Mouse (Mus musculus): ENCODE measurements at regions not wholly inside any gene's neighbourhood (a gene's known extent, or its start where the extent isn't known, plus 50 kb on each side); places are given as distances from the start of the nearest gene placed in this dataset.

- 93% methylated on average over 2 of the region's 2 CpGs for WGBS
- Histone ChIP-seq H3K4me1 (replicated peaks) (no peaks in the 10 kb centered on the region), H3K36me3 (no peaks in the 10 kb centered on the region), H3K4me2 (no peak overlapping the region), H3K4me3 (no peak overlapping the region), H3K27ac (replicated peaks) (no peak overlapping the region), H3K9ac (no peak overlapping the region), H3K9me3 (no peaks in the 10 kb centered on the region), H3K27me3 (no peaks in the 10 kb centered on the region)
- no peak for ATAC-seq (ENCODE audit: low FRiP score, low read depth)
Observed at GRCm38 (mm10) chr17:52285392-52285791, 317.1 kb upstream of the Kcnh8 start.

- no peak for ATAC-seq (ENCODE audit: low FRiP score, low read depth)
- WGBS, result 67% methylated on average over 3 of the region's 3 CpGs
Observed at GRCm38 (mm10) chr17:52282264-52282663, 320.2 kb upstream of the Kcnh8 start.

GRCm38 (mm10) chr17:52278523-52278922 is 324.0 kb upstream of the Kcnh8 start:
- H3K36me3 ChIP-seq, result no peaks in the 10 kb centered on the region
- no peak overlapping the region for H3K4me2 ChIP-seq
- 88% methylated on average over 4 of the region's 4 CpGs for WGBS
- no peaks in the 10 kb centered on the region for H3K9me3 ChIP-seq
- H3K27me3 ChIP-seq, result no peaks in the 10 kb centered on the region
- H3K27ac ChIP-seq (replicated peaks), result no peak overlapping the region
- no peak for ATAC-seq (ENCODE audit: low FRiP score, low read depth)
- H3K4me1 ChIP-seq (replicated peaks), result no peaks in the 10 kb centered on the region
- H3K9ac ChIP-seq, result no peak overlapping the region
- H3K4me3 ChIP-seq, result no peak overlapping the region

More at GRCm38 (mm10) chr17:52282264-52282663, 320.2 kb upstream of the Kcnh8 start:
- H3K4me3 ChIP-seq, result no peak overlapping the region
- H3K27me3 ChIP-seq, result no peaks in the 10 kb centered on the region
- no peaks in the 10 kb centered on the region for H3K4me1 ChIP-seq (replicated peaks)
- no peak overlapping the region for H3K27ac ChIP-seq (replicated peaks)
- no peak overlapping the region for H3K4me2 ChIP-seq
- H3K9ac ChIP-seq, result no peak overlapping the region
- H3K36me3 ChIP-seq, result no peaks in the 10 kb centered on the region
- H3K9me3 ChIP-seq, result no peaks in the 10 kb centered on the region

DNA sequence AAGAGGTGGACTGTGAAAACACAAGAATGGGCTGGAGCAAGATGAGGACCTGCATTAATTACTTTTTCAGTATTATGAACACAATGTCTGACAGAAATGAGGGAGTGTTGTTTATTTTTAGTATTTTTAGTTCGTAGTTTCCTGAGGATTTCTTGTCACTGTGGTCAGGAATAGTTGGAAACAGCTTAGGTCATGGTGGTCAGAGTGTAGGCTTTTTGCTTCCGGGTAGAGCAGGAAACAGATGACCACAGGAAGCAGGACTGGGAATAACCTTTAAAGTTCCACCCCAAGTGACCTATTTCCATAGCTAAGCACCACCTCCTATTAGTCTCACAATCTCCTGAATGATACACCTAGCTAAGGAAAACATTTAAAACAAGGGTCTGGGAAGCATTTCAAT is 333.7 kb upstream of the Kcnh8 start:
- no peak for ATAC-seq (ENCODE audit: low FRiP score, low read depth)
- Histone ChIP-seq H3K27me3 (no peaks in the 10 kb centered on the region), H3K9ac (no peak overlapping the region), H3K4me1 (replicated peaks) (no peaks in the 10 kb centered on the region), H3K4me2 (no peak overlapping the region), H3K27ac (replicated peaks) (no peak overlapping the region), H3K4me3 (no peak overlapping the region), H3K9me3 (no peaks in the 10 kb centered on the region), H3K36me3 (no peaks in the 10 kb centered on the region)
- WGBS, result 85% methylated on average over 2 of the region's 2 CpGs

DNA sequence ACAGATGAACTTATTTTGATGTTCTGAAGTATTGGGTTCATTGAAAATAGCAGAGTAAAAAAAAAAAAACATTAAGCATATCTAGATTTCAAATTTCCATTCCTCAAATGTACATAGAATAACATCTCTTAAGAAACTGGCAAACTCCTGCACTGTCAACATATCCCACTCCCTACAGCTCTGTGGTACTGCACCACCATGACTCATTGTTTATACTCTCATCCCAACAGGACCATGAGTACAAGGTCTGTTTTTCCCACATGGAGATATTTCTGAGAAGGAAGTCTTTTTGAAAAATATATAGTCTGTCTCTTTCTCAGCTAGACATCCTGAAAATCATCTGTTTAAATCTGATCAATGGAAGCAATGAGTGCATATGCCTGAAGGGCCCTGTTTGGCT is 351.2 kb upstream of the Kcnh8 start:
- ATAC-seq (ENCODE audit: low FRiP score, low read depth), result no peak
- no peak overlapping the region for H3K9ac ChIP-seq
- no peak overlapping the region for H3K4me2 ChIP-seq
- no peaks in the 10 kb centered on the region for H3K27me3 ChIP-seq
- no peaks in the 10 kb centered on the region for H3K36me3 ChIP-seq
- H3K4me3 ChIP-seq, result no peak overlapping the region
- no peak overlapping the region for H3K27ac ChIP-seq (replicated peaks)
- no peaks in the 10 kb centered on the region for H3K4me1 ChIP-seq (replicated peaks)
- no peaks in the 10 kb centered on the region for H3K9me3 ChIP-seq

DNA sequence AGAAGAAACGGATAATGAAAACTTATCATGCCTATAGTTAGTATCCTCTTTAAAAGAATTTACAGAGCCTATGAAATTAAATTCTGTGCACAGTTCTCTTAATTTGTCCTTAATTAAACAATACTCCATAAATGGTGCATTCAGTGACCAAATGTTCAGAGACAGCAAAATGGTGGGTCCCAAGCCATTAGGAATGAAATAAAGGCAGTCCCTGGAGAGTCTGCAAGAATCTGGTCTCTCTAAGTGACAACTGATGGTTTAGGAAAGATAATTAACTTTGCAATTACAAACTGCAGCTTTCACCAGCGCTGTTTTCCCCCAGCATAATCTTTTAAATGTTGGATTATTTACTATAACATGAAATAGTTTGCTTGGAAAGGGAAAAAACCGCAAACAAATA is 376.9 kb upstream of the Kcnh8 start:
- no peaks in the 10 kb centered on the region for H3K36me3 ChIP-seq
- no peaks in the 10 kb centered on the region for H3K9me3 ChIP-seq
- no peak overlapping the region for H3K9ac ChIP-seq
- H3K27me3 ChIP-seq, result no peaks in the 10 kb centered on the region
- WGBS, result 69% methylated on average over 3 of the region's 3 CpGs
- H3K4me3 ChIP-seq, result no peak overlapping the region
- no peak for ATAC-seq (ENCODE audit: low FRiP score, low read depth)
- H3K27ac ChIP-seq (replicated peaks), result no peak overlapping the region
- no peaks in the 10 kb centered on the region for H3K4me1 ChIP-seq (replicated peaks)
- no peak overlapping the region for H3K4me2 ChIP-seq

- Histone ChIP-seq H3K9ac (no peak overlapping the region), H3K27ac (replicated peaks) (no peak overlapping the region), H3K9me3 (no peaks in the 10 kb centered on the region), H3K36me3 (no peaks in the 10 kb centered on the region), H3K4me3 (no peak overlapping the region), H3K27me3 (no peaks in the 10 kb centered on the region), H3K4me2 (no peak overlapping the region), H3K4me1 (replicated peaks) (no peaks in the 10 kb centered on the region)
- no peak for ATAC-seq (ENCODE audit: low FRiP score, low read depth)
- 91% methylated on average over 3 of the region's 3 CpGs for WGBS
Observed at GRCm38 (mm10) chr17:52220422-52220821, 382.1 kb upstream of the Kcnh8 start.

DNA sequence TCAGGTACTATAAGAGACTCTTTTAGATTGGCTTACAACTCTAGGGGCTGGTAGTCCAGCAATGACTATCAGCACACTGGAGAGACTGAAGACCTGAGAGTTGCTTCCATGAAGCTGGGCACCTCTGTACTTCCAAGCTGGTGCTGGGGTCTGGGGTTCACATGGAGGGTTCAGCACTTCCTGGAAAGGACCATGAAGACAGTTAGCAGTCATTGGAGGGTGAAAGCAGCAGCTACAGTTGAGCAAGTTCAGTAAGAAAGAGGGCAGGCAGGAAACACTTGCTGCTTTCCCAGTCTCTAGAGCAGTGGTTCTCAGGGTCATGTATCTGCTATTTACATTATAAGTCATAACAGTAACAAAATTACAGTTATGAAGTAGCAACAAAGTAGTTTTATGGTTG is 384.3 kb upstream of the Satb1 start:
- no peaks in the 10 kb centered on the region for H3K9me3 ChIP-seq
- ATAC-seq (ENCODE audit: low FRiP score, low read depth), result no peak

DNA sequence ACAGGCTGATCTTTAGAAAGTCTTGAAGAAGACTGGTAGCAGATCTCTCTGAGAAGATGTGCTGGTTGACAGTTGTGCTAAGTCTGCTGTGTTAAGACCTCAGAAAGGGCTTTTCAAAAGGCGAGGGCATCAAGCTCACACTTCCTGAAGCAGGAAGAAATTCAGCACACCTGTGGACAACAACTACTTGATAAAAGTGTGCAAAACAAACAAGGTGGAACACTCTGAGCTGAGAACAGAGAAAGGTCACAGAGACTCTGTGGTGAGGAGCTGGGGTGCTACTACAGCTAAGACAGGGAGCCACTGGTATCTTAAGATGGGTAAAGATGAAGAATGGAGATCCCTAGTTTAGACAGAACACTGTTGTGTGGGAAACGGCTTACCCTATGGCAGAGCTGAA is 379.9 kb upstream of the Satb1 start:
- no peaks in the 10 kb centered on the region for H3K27me3 ChIP-seq
- no peak overlapping the region for H3K4me3 ChIP-seq
- H3K27ac ChIP-seq (replicated peaks), result no peak overlapping the region
- no peak overlapping the region for H3K9ac ChIP-seq
- no peak overlapping the region for H3K4me2 ChIP-seq
- 86% methylated on average over 2 of the region's 2 CpGs for WGBS
- ATAC-seq (ENCODE audit: low FRiP score, low read depth), result no peak
- H3K36me3 ChIP-seq, result no peaks in the 10 kb centered on the region
- no peaks in the 10 kb centered on the region for H3K4me1 ChIP-seq (replicated peaks)
- H3K9me3 ChIP-seq, result no peaks in the 10 kb centered on the region

More for the DNA sequence above, 384.3 kb upstream of the Satb1 start:
- Histone ChIP-seq H3K27ac (replicated peaks) (no peak overlapping the region), H3K9ac (no peak overlapping the region), H3K4me3 (no peak overlapping the region), H3K27me3 (no peaks in the 10 kb centered on the region), H3K4me1 (replicated peaks) (no peaks in the 10 kb centered on the region), H3K4me2 (no peak overlapping the region), H3K36me3 (no peaks in the 10 kb centered on the region)

GRCm38 (mm10) chr17:52210483-52210882 is 377.4 kb upstream of the Satb1 start:
- no peaks in the 10 kb centered on the region for H3K9me3 ChIP-seq
- H3K4me2 ChIP-seq, result no peak overlapping the region
- no peak overlapping the region for H3K4me3 ChIP-seq
- H3K27ac ChIP-seq (replicated peaks), result no peak overlapping the region
- 91% methylated on average over 6 of the region's 6 CpGs for WGBS
- H3K36me3 ChIP-seq, result no peaks in the 10 kb centered on the region
- no peak overlapping the region for H3K9ac ChIP-seq
- no peak for ATAC-seq (ENCODE audit: low FRiP score, low read depth)
- H3K4me1 ChIP-seq (replicated peaks), result no peaks in the 10 kb centered on the region
- H3K27me3 ChIP-seq, result no peaks in the 10 kb centered on the region

DNA sequence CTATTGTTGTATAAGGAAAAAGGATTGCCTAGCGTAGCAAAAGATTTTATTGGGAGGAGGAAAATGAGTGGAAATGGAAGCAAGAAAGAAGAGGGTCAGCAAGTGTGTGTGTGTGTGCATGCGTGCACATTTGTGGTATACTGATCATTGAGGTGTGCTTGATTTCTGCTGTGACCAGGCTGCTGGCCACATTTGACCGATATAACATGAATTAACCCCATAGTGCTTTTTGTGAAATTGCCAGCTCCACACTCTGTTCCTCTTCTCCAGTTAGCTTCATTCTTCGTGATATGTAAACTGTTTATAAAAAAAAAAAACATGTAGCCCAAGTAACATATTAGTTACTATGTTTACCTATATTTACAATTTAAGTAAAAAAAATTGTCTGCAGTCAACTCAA is 364.6 kb upstream of the Satb1 start:
- ATAC-seq (ENCODE audit: low FRiP score, low read depth), result no peak
- H3K9me3 ChIP-seq, result no peaks in the 10 kb centered on the region
- no peaks in the 10 kb centered on the region for H3K36me3 ChIP-seq
- no peak overlapping the region for H3K4me3 ChIP-seq
- WGBS, result 89% methylated on average over 4 of the region's 4 CpGs
- no peaks in the 10 kb centered on the region for H3K27me3 ChIP-seq
- H3K4me1 ChIP-seq (replicated peaks), result no peaks in the 10 kb centered on the region
- no peak overlapping the region for H3K27ac ChIP-seq (replicated peaks)
- H3K9ac ChIP-seq, result no peak overlapping the region
- no peak overlapping the region for H3K4me2 ChIP-seq

DNA sequence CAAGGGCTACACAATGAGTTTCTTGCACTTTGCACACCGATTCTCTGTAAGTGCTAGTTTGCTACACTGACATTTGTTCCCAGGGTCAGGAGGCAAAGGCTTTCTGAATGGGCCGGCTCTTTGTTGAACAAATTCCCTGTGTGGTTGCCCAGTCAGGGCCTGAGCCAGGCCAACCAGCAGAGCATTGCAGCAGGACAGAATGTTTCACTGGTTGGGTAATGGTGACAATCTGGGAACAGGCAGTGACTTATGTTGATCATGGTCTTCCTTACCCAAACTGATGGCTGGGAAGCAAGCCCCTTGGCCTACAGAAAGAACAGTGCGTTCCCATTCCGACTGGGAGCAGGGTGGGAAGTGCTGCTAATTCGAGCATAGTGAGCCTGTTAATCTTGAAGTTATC is 363.7 kb upstream of the Satb1 start:
- WGBS, result 89% methylated on average over 5 of the region's 5 CpGs
- Histone ChIP-seq H3K4me2 (no peak overlapping the region), H3K36me3 (no peaks in the 10 kb centered on the region), H3K4me1 (replicated peaks) (no peaks in the 10 kb centered on the region), H3K9ac (no peak overlapping the region), H3K9me3 (no peaks in the 10 kb centered on the region), H3K27me3 (no peaks in the 10 kb centered on the region), H3K27ac (replicated peaks) (no peak overlapping the region), H3K4me3 (no peak overlapping the region)
- ATAC-seq (ENCODE audit: low FRiP score, low read depth), result no peak

DNA sequence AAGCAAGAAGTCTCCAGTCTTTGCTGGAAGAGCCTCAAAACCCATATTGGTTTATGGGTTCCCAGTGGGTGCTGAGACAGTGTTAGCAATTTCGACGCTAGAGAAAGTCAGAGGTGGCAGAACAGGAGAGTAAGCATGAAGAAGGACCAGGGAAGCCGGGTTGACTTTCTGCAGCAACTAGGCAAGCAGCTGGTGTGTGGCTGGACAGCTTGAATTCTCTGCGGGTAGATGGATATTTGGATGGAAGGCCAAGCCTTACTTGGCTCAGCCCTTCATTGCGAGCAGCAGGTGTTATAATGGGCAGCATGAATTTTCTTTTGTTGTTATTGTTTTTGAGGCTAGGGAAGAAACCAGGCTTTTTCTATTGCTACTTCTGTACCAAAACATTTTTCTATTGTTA is 362.7 kb upstream of the Satb1 start:
- Histone ChIP-seq H3K36me3 (no peaks in the 10 kb centered on the region), H3K9ac (no peak overlapping the region), H3K9me3 (no peaks in the 10 kb centered on the region), H3K4me2 (no peak overlapping the region), H3K4me3 (no peak overlapping the region), H3K27ac (replicated peaks) (no peak overlapping the region), H3K4me1 (replicated peaks) (no peaks in the 10 kb centered on the region), H3K27me3 (no peaks in the 10 kb centered on the region)
- ATAC-seq (ENCODE audit: low FRiP score, low read depth), result no peak
- WGBS, result 81% methylated on average over 5 of the region's 5 CpGs
